Mouse (Mus musculus) neutrophil, adult 5-6 weeks (primary cell): ENCODE data around the gene Igbp1. TPM values are rescaled to one million over a fixed set of nuclear protein-coding genes. Genes with fewer than 3 reads are reported as not detected.

Experiments used
- total RNA-seq: library from RNA; stranded (forward); fragments of 200-1000 nt; gene quantifications from 2 replicates; pipeline ENCODE4 v1.2.3, GENCODE M21; 2017

The Igbp1 gene
- total RNA-seq, 1 experiment from 2014 or later: 67.7 TPM

Other genes starting within 250 kb of the Igbp1 start
- gene Otud6a, start 65.3 kb upstream of the Igbp1 start, total RNA-seq: not detected in 2 replicates
- gene Awat2, start 51.6 kb upstream of the Igbp1 start, total RNA-seq: 0.35 and 1.6 TPM in 2 replicates
- gene Dgat2l6, start 30.5 kb downstream of the Igbp1 start, total RNA-seq: not detected in 2 replicates
- not detected in 2 replicates for gene Awat1, start 78.0 kb downstream of the Igbp1 start, total RNA-seq
- gene P2ry4, start 100.6 kb downstream of the Igbp1 start, total RNA-seq: not detected in 2 replicates
- not detected in 2 replicates for gene Arr3, start 111.2 kb downstream of the Igbp1 start, total RNA-seq
- gene Kif4, start 131.4 kb downstream of the Igbp1 start, total RNA-seq: 1.1 and 2.1 TPM in 2 replicates
- gene Pdzd11, start 132.3 kb downstream of the Igbp1 start, total RNA-seq: 10.8 and 12.9 TPM in 2 replicates
- not detected in 2 replicates for gene Gdpd2, start 235.6 kb downstream of the Igbp1 start, total RNA-seq